Mouse (Mus musculus): Measurements from ENCODE around the gene Hip1. TPM values are rescaled to one million over a fixed set of nuclear protein-coding genes. Genes with fewer than 3 reads are reported as not detected.
A peak's percentile ranks its signal among the peaks of the same experiment; 100 is the strongest.

Hip1 gene
- total and polyA plus RNA-seq, 2 experiments from 2014 or later: 24.9 to 126 TPM

DNA sequence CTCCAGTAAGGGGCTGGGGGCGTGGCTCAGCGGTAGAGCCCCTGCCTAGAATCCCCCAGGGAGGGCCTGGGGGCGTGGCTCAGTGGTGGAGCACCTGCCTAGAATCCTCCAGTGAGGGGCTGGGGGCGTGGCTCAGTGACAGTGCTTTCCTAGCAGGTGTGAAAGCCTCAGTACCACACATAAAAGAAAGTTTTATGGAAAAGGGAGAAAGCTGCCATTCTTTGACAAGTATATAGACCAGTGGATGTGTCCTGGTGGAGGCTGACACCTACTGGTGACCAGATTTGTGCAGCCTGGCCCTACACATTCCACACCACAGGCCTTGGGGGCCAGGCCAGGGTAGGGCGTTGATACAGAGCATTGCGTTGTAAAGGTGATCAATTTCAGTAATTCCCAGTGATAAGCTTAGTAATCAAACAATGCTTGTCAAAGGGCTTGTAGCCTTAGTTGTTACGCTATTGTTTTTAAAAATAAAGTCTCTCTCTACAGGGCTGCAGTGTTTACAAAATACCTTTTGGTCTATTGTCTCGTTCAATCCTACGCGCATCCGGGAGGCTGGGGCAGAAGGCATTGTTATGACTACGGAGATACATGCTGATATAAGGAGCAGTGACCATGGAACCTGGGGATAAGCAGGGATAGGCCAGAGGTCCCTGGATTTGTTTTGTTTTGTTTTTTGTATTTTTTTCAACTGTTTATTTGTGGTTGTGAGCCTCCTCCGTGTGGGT, 50.6 kb downstream of the Hip1 start:
- Histone ChIP-seq H3K9me3 (ENCODE audit: low read length) (no peaks in the 10 kb centered on the region), H3K4me2 (ENCODE audit: low read depth, low read length, poor library complexity, severe bottlenecking) (no peak overlapping the region), H3K27me3 (ENCODE audit: insufficient read depth, low read length) (no peaks in the 10 kb centered on the region), H3K4me3 (ENCODE audit: low read depth, low read length) (no peak overlapping the region), H3K36me3 (ENCODE audit: insufficient read depth, low read length) (no peaks in the 10 kb centered on the region), H3K9ac (replicated peaks; ENCODE audit: low read length, poor library complexity, severe bottlenecking) (no peak overlapping the region), H3K27ac (ENCODE audit: low read depth, low read length) (no peak overlapping the region), H3K4me1 (ENCODE audit: insufficient read depth, low read length) (peaks cover 4% of the 10 kb centered on the region; the same call in 1 of the 2 replicates)
- peak; percentile 47 for DNase-seq (ENCODE audit: low spot score)
- WGBS: 82% methylated on average over 13 of the region's 13 CpGs
- ATAC-seq (ENCODE audit: low FRiP score): no peak
- peak; percentile 81 for TF ChIP-seq CTCF (IDR thresholded peaks at IDR 0.05)

DNA sequence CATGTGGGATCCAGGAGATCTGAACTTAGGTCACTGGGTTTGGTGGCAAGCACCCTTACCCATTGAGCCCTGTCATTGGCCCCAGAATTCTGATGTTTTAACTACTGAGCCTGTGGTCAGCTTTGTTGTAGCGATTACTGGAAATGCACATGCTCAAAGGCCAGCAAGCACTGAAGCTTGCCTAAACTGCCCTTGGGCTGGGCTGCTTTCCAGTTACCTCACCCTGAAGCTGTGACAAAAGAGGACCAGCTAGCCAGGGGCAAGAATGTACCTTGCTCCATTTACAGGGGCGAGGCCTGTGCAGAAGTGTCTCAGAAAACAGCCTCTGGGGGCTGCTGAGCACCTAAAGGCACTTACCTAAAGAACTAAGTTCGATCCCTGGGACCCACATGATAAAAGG, 51.8 kb downstream of the Hip1 start:
- H3K9me3 ChIP-seq (ENCODE audit: low read length): no peaks in the 10 kb centered on the region
- ATAC-seq (ENCODE audit: low FRiP score) (no peak), DNase-seq (ENCODE audit: low spot score) (no peak)
- H3K4me1 ChIP-seq (ENCODE audit: insufficient read depth, low read length): peaks cover 4% of the 10 kb centered on the region; the same call in 1 of the 2 replicates
- H3K4me3 ChIP-seq (ENCODE audit: low read depth, low read length): no peak overlapping the region
- 87% methylated on average over 3 of the region's 3 CpGs for WGBS
- H3K4me2 ChIP-seq (ENCODE audit: low read depth, low read length, poor library complexity, severe bottlenecking): no peak overlapping the region
- TF ChIP-seq CTCF (IDR thresholded peaks at IDR 0.05): no peak
- no peak overlapping the region for H3K27ac ChIP-seq (ENCODE audit: low read depth, low read length)
- no peak overlapping the region for H3K9ac ChIP-seq (replicated peaks; ENCODE audit: low read length, poor library complexity, severe bottlenecking)
- H3K27me3 ChIP-seq (ENCODE audit: insufficient read depth, low read length): no peaks in the 10 kb centered on the region
- no peaks in the 10 kb centered on the region for H3K36me3 ChIP-seq (ENCODE audit: insufficient read depth, low read length)

GRCm38 (mm10) chr5:135492126-135492525, 52.8 kb downstream of the Hip1 start:
- no peaks in the 10 kb centered on the region for H3K36me3 ChIP-seq (ENCODE audit: insufficient read depth, low read length)
- 91% methylated on average over 2 of the region's 2 CpGs for WGBS
- no peak overlapping the region for H3K4me3 ChIP-seq (ENCODE audit: low read depth, low read length)
- no peak overlapping the region for H3K4me2 ChIP-seq (ENCODE audit: low read depth, low read length, poor library complexity, severe bottlenecking)
- H3K4me1 ChIP-seq (ENCODE audit: insufficient read depth, low read length): peaks cover 4% of the 10 kb centered on the region; the same call in 1 of the 2 replicates
- no peaks in the 10 kb centered on the region for H3K27me3 ChIP-seq (ENCODE audit: insufficient read depth, low read length)
- ATAC-seq (ENCODE audit: low FRiP score) (no peak), DNase-seq (ENCODE audit: low spot score) (no peak)
- no peaks in the 10 kb centered on the region for H3K9me3 ChIP-seq (ENCODE audit: low read length)
- no peak overlapping the region for H3K9ac ChIP-seq (replicated peaks; ENCODE audit: low read length, poor library complexity, severe bottlenecking)
- no peak overlapping the region for H3K27ac ChIP-seq (ENCODE audit: low read depth, low read length)
- TF ChIP-seq CTCF (IDR thresholded peaks at IDR 0.05): no peak

GRCm38 (mm10) chr5:135489695-135490294, 55.1 kb downstream of the Hip1 start:
- Histone ChIP-seq H3K9me3 (ENCODE audit: low read length) (no peaks in the 10 kb centered on the region), H3K4me2 (ENCODE audit: low read depth, low read length, poor library complexity, severe bottlenecking) (peak overlapping the region; percentile 72), H3K4me3 (ENCODE audit: low read depth, low read length) (peak overlapping the region; percentile 76), H3K27ac (ENCODE audit: low read depth, low read length) (peak overlapping the region; percentile 90), H3K4me1 (ENCODE audit: insufficient read depth, low read length) (peaks cover 4% of the 10 kb centered on the region; the same call in 1 of the 2 replicates), H3K27me3 (ENCODE audit: insufficient read depth, low read length) (no peaks in the 10 kb centered on the region), H3K36me3 (ENCODE audit: insufficient read depth, low read length) (no peaks in the 10 kb centered on the region), H3K9ac (replicated peaks; ENCODE audit: low read length, poor library complexity, severe bottlenecking) (peak overlapping the region; percentile 78)
- no peak for ATAC-seq (ENCODE audit: low FRiP score)
- TF ChIP-seq CTCF (IDR thresholded peaks at IDR 0.05): no peak
- no peak for DNase-seq (ENCODE audit: low spot score)
- WGBS: 1% methylated on average over 12 of the region's 14 CpGs

DNA sequence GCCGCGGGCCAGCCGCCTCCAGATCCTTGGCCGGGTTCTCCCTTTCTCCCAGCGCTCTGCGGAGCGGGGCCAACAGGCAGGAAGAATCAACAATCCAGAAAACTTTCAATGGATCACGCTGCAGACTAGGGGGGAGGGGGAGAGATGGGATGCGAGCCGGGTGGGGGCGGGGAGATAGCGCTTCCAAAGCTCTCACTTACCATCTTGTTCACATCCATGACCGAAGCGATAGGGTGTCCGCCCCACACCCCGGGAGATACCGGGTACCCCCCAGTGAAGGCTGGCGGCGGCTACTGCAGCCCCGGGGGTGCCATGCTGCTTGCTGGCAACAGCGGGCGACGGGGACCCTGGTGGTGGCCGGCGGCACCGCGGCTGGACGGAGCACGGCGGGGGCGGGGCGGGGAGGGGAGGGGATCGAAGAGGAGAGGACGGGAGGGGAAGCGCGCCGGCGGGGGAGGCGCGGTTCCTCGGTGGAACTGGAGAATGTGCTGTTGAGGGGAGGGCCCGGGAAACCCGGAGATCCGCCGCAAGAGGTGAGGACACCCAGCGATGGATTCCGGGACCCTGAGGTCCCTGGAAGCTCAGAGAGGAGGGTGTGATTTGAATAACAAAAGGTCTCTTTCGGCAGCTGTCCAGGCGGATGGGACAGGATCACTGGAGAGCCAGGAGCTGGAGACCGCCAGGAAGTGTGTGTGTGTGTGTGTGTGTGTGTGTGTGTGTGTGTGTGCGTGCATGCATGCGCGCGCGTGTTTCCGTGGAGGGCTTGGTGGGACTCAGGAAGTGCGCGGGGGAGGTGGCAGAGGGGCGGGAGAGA, 55.8 kb downstream of the Hip1 start:
- TF ChIP-seq CTCF (IDR thresholded peaks at IDR 0.05): peak; percentile 59
- peak overlapping the region; percentile 90 for H3K27ac ChIP-seq (ENCODE audit: low read depth, low read length)
- H3K9me3 ChIP-seq (ENCODE audit: low read length): no peaks in the 10 kb centered on the region
- ATAC-seq (ENCODE audit: low FRiP score) (peak; percentile 88), DNase-seq (ENCODE audit: low spot score) (peak; percentile 86)
- H3K36me3 ChIP-seq (ENCODE audit: insufficient read depth, low read length): no peaks in the 10 kb centered on the region
- H3K27me3 ChIP-seq (ENCODE audit: insufficient read depth, low read length): no peaks in the 10 kb centered on the region
- H3K4me1 ChIP-seq (ENCODE audit: insufficient read depth, low read length): peaks cover 4% of the 10 kb centered on the region; the same call in 1 of the 2 replicates
- under 1% methylated on average over 48 of the region's 59 CpGs for WGBS
- peak overlapping the region; percentile 72 for H3K4me2 ChIP-seq (ENCODE audit: low read depth, low read length, poor library complexity, severe bottlenecking)
- H3K4me3 ChIP-seq (ENCODE audit: low read depth, low read length): peak overlapping the region; percentile 76
- H3K9ac ChIP-seq (replicated peaks; ENCODE audit: low read length, poor library complexity, severe bottlenecking): peak overlapping the region; percentile 78

All from midbrain, postnatal 0 days (tissue).